Mouse (Mus musculus): ENCODE measurements around the gene Olfr697.
"Not testable (repeated sequence)": the region's sequence is repeated elsewhere in the genome, so short reads cannot be mapped to it uniquely, and the experiment has no call there.

The Olfr697 gene

GRCm38 (mm10) chr7:106742343-106742742 is at the start of gene Olfr697:
Olfr697 (minus strand) TSS chr7:106742443.
- no peak for DNase-seq

DNA sequence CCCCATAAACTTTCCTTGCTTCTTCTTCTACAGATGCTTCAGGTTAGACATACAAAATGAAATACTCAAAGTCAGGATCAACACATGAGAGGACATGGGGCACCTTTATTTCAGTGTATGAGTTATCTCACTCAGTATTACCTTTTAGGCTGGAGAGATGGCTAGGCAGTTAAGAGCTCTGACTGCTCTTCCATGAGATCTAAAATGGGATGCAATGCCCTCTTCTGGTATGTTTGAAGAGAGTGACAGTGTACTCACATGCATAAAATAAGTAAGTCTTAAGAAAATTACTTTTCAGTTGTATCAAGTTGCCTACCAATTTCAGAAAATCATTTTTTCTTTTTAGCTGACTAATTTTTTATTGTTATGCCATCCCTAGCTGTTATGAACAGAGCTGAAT is 46.1 kb upstream of the Olfr697 start:
- no peak for DNase-seq

- DNase-seq: not testable (repeated sequence)
Measured at GRCm38 (mm10) chr7:106761008-106761407, 18.8 kb upstream of the Olfr697 start.

GRCm38 (mm10) chr7:106758800-106759199 is 16.6 kb upstream of the Olfr697 start:
- DNase-seq: no peak

DNA sequence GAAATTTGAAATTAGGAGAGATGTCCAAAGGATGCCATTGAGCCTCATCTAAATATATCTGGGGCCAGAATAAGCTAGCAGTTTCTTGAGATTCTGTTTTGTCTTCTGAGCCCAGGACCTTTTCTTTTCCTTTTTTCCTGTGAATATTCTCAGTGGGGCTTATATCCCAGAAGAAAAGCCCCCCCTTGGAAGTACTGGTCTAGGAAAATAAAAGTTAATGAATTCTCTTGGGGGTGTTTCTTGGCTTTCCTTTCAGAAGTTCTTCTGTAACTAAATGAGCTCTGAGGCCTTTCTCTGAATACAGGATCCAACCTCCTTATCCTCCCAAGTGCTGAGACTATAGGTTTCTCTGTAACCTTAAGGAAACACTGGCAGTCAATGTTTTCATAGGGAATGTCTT is 13.1 kb upstream of the Olfr697 start, which contains the start of gene Olfr698:
Gene Olfr698, minus strand, starts transcription at position 101 of the 400 bp plus-strand sequence.
- no peak for DNase-seq

GRCm38 (mm10) chr7:106745811-106746210 is 3.6 kb upstream of the Olfr697 start:
- no peak for DNase-seq

GRCm38 (mm10) chr7:106737028-106737427 is 5.2 kb downstream of the Olfr697 start:
- DNase-seq: no peak

DNA sequence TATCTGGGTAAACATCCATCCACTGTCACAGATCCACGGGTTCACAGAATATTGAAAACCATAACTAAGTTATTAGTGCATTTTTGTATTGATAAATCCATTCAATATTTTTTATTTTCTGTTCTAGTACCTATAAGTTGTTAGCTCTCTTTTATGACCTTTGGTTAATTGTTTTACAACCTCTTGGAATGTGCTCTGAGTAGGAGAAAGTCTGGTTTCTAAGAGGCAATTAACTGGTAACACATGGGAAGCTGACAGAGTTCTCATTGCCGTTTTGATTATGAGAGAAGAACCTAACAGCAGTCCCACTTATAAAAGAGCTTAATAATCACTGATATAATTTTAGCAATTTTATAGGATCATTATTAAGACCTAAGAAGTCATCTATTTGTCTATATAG is 8.5 kb downstream of the Olfr697 start:
- DNase-seq: no peak

DNA sequence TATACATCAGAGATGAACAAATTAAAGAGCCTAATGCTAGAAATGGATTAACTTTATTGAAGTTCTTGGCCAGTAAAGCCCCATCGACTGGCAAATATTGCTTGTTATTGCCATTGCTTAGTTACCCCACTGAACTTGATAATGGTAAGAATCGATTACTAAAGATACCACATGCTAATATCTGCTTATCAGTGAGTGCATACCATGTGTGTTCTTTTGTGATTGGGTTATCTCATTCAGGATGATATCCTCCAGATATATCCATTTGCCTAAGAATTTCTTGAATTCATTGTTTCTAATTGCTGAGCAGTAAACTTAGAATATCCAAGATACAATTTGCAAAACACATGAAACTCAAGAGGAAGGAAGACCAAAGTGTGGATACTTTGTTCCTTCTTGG is 16.6 kb downstream of the Olfr697 start:
- not testable (repeated sequence) for DNase-seq

DNA sequence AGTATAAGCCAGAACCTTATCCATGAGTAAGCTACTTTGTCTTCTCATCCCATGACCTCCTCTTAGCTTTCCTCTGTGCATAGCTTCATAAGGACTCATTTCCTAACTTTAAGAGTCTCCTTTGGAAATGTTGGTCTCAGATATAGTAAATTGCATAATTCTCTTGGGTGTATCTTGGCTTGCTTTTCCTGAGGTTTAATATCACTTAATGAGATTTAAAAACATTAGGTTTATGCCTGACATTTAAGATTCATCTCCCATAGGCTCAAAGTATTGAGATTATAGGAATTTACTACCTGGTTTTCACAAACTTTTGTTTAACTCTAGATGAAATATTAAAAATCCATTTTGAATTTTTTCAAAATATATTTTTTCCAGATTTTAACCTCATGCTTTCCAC is 25.9 kb downstream of the Olfr697 start, which contains the start of gene Olfr695:
Gene Olfr695, minus strand, starts transcription at position 101 of the 400 bp plus-strand sequence.
- DNase-seq: no peak

DNA sequence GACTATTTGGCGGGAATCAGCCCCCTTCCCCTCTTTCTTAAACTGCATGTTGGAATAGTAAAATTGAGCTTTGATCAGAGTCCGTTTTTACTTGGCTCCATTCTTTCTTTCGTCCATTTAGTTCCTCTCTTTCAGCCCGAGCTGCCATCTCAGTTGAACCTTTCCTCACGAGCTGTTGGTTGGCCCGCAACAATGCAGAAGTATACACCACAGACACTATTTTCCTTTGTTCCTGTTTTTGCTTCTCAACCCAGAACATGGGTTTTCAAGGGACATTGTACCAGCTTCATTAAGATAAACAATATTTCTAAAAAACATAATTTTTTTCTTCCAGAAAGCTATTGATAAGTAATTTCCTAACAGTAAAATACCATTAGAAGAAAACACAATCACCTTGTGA is 30.8 kb downstream of the Olfr697 start:
- DNase-seq: no peak

GRCm38 (mm10) chr7:106707705-106708104 is 34.5 kb downstream of the Olfr697 start:
- DNase-seq: not testable (repeated sequence)

GRCm38 (mm10) chr7:106696891-106697290 is 45.4 kb downstream of the Olfr697 start:
- DNase-seq: no peak

DNA sequence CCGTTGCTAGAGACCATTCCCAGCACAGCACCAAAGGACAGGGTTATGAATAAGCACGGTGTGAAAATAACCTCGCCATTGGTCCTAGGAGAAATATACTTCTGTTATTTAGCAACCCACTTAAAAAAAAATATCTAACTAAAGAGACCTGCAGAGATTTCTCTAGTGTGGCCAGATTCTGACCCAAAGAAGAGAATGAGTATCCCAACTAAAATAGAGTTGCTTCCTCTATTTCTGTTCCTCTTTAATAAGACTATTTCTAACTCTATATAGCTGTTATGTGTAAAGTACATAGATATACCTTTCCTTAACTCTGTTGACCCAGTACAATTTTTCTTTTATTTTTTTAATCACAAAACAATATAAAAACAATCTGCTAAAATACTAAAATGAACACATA is 49.3 kb downstream of the Olfr697 start:
- DNase-seq: no peak

DNA sequence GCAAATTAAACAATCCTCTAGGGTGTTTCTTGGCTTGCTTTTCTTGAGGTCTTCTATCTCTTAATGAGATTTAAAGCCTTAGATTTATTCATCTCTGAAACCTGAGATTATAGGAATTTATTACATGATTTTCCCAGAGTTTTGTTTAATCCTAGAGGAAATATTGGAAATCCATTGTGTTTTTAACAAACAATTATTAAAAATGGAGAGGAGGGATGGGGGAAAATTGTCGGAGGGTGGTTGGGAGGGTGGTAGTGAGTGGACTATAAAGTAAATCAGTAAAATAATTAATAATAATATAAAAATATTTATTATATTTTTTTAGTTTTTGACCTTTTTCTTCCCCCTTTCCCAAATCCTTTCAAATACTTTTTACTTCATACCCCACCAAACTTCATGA is 50.5 kb downstream of the Olfr697 start, which contains the start of gene Olfr694:
Gene Olfr694, minus strand, starts transcription at position 101 of the 400 bp plus-strand sequence.
- DNase-seq: no peak

All from layer of hippocampus, adult 9-11 months (tissue).